Mouse (Mus musculus) midbrain, embryonic 14.5 days (tissue): ENCODE results near the gene Abcb7. TPM values are rescaled to one million over a fixed set of nuclear protein-coding genes. Genes with fewer than 3 reads are reported as not detected.

Experiments
- ATAC-seq: fragments of 200-750 bp; cut with Nextera tagmentation; 2 replicates; pipeline ENCODE4 v1.8.0; 2017; ENCODE audit warnings: moderate number of reproducible peaks, moderate library complexity; ENCODE audit not compliant: low FRiP score, low TSS enrichment
- DNase-seq: peaks from one replicate; pipeline ENCODE4 v3.0.0-alpha.2; 2015
- H3K27ac ChIP-seq: fragments of 300-500 bp; sonication (generic); replicated peaks from 2 replicates; pipeline ENCODE4 v1.5.1; 2014; ENCODE audit warnings: mild to moderate bottlenecking, low read depth, low read length, moderate library complexity
- H3K27me3 ChIP-seq: fragments of 300-500 bp; sonication (generic); 2 replicates; pipeline ENCODE4 v1.6.1; 2014; ENCODE audit warnings: low read length, control low read depth, mixed read lengths; ENCODE audit not compliant: control insufficient read depth, insufficient read depth
- H3K36me3 ChIP-seq: fragments of 300-500 bp; sonication (generic); 2 replicates; pipeline ENCODE4 v1.6.1; 2014; ENCODE audit warnings: low read length, control low read depth; ENCODE audit not compliant: control insufficient read depth, insufficient read depth
- H3K4me1 ChIP-seq: fragments of 300-500 bp; sonication (generic); 2 replicates; pipeline ENCODE4 v1.6.1; 2014; ENCODE audit warnings: mild to moderate bottlenecking, antibody characterized with exemption, low read length, control low read depth; ENCODE audit not compliant: control insufficient read depth, insufficient read depth
- H3K4me2 ChIP-seq: fragments of 300-500 bp; sonication (generic); 2 replicates; pipeline ENCODE4 v1.6.1; 2014; ENCODE audit warnings: mild to moderate bottlenecking, low read length, moderate library complexity
- H3K4me3 ChIP-seq: fragments of 300-500 bp; sonication (generic); replicated peaks from 2 replicates; pipeline ENCODE4 v1.5.1; 2014; ENCODE audit warnings: low read depth, low read length
- H3K9ac ChIP-seq: fragments of 300-500 bp; sonication (generic); replicated peaks from 2 replicates; pipeline ENCODE4 v1.6.1; 2014; ENCODE audit warnings: mild to moderate bottlenecking, low read length, moderate library complexity
- H3K9me3 ChIP-seq: fragments of 300-500 bp; sonication (generic); 2 replicates; pipeline ENCODE4 v1.6.1; 2016; ENCODE audit warnings: low read length, control low read depth, mixed read lengths; ENCODE audit not compliant: control insufficient read depth
- WGBS: fragments of 180-500 bp; shearing (Covaris S2); extraction: QIAGEN DNeasy Blood & Tissue Kit; methylation state at CpG from one replicate; pipeline ENCODE4 v1.1.7; 2014; 5-methylcytosine and 5-hydroxymethylcytosine counted together
- polyA plus RNA-seq: library from polyadenylated mRNA; unstranded; fragments of >200 nt; fragmentation: Nextera tagmentation; extraction: Ambion mirVana; gene quantifications from 2 replicates; pipeline ENCODE4 v1.2.1, GENCODE M21; 2014

The Abcb7 gene
- polyA plus RNA-seq: 9.3 and 13.6 TPM in 2 replicates

DNA sequence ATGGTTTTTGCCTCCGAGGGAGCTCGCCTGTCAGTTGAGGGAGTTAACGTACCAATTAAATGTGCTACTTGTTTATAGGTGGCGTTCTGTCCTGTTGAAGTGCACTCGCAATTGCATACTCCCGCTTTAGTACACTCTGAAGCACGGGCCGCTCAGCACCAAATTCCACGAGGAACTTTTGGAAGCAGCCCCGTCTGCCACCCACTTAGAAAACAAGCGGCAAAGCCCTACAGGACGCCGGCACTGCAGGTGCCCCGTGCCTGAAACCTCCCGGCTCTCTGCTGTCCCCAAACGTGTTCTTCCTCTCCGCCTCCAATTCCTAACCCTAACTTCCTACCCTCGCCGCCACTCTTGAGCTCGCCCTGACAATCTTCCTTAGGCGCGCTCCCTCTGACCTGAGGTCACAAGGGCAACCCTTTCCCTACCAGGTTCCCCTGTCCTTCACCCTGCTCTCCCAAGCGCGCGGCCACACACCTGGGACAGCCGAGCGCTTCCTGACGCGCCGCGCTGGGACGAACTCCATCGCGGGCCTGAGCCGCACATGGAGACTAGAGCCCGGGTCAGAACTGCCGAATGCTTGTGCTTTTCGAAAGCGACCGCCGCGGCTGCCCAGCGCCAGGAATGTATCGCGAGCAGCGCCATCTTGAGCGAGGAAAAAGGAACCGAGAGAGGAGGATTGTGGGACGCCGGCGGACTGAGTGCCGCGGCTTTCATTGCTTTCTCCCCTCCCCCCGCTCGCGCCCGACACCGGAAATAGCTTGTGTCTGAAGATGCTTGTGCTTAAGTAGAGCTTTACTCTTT lies at the start of gene Abcb7:
Abcb7 (minus strand) TSS at position 674 of the 801 bp plus-strand sequence.
- H3K4me2 ChIP-seq: peak within 1 kb of the TSS; percentile 45
- ATAC-seq (peak; percentile 95), DNase-seq (peak; percentile 93)
- no peaks in the 10 kb centered on the region for H3K4me1 ChIP-seq
- H3K4me3 ChIP-seq: peak within 1 kb of the TSS; percentile 60
- H3K9me3 ChIP-seq: no peaks in the 10 kb centered on the region
- H3K9ac ChIP-seq: peak within 1 kb of the TSS; percentile 72
- no peaks in the 10 kb centered on the region for H3K27me3 ChIP-seq
- 24% methylated on average over 58 of the region's 58 CpGs for WGBS
- peak within 1 kb of the TSS; percentile 90 for H3K27ac ChIP-seq
- no peaks in the 10 kb centered on the region for H3K36me3 ChIP-seq

- ATAC-seq: no peak
- Histone ChIP-seq H3K36me3 (no peaks in the 10 kb centered on the region), H3K27ac (no peak overlapping the region), H3K4me2 (no peak overlapping the region), H3K9me3 (no peaks in the 10 kb centered on the region), H3K4me1 (no peaks in the 10 kb centered on the region), H3K4me3 (no peak overlapping the region), H3K9ac (no peak overlapping the region), H3K27me3 (no peaks in the 10 kb centered on the region)
- no peak for DNase-seq
- WGBS: 38% methylated on average over 2 of the region's 2 CpGs
Measured at GRCm38 (mm10) chrX:104461755-104462154, 48.1 kb upstream of the Abcb7 start.

DNA sequence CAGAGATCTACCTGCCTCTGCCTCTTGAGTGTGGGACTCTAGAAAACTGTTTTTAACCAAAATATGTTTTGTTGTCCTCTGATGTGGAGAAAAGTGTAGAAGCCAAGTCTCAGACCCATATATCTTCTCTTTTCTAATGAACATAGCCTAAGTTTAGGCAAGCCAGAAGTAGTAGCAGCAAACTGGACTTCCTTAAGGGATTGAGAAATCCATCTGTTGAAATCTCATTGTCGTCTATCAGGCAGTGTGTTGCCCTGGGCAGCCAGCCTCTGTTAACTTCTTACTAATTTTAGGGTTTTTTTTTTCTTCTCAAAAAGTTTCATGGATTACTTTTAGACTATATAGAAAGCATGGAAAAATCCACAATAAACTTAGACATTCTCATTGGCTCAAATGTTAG lies 38.8 kb upstream of the Abcb7 start:
- H3K4me2 ChIP-seq: no peak overlapping the region
- H3K9me3 ChIP-seq: no peaks in the 10 kb centered on the region
- DNase-seq (no peak), ATAC-seq (no peak)
- H3K27me3 ChIP-seq: 0 out of 2 replicates have a peak, but pooled peaks cover 4% of the 10 kb centered on the region
- no peak overlapping the region for H3K9ac ChIP-seq
- no peaks in the 10 kb centered on the region for H3K36me3 ChIP-seq
- H3K4me3 ChIP-seq: no peak overlapping the region
- WGBS: 79% methylated on average over 1 of the region's 1 CpGs
- no peaks in the 10 kb centered on the region for H3K4me1 ChIP-seq
- no peak overlapping the region for H3K27ac ChIP-seq

DNA sequence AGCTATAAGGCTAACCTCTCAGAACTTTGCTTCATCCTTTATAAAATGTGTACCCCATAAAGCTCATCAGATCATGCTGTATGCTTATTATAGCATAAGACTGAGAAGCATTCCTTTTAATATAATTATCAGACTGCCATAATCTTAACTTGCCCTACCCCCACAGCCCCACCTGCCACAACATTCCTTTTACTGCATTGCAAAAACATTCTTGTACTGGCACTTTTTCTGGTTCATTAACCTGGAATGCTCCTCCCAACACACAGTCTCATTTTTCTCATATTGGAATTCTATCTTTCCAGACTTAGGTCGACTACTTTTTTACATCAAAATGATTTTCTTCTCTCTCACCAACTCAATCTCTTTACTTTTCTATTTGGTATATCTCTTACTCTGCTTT lies 19.8 kb upstream of the Abcb7 start:
- Histone ChIP-seq H3K4me1 (no peaks in the 10 kb centered on the region), H3K9ac (no peak overlapping the region), H3K9me3 (no peaks in the 10 kb centered on the region), H3K27me3 (no peaks in the 10 kb centered on the region), H3K27ac (no peak overlapping the region), H3K36me3 (no peaks in the 10 kb centered on the region), H3K4me2 (no peak overlapping the region), H3K4me3 (no peak overlapping the region)
- ATAC-seq (no peak), DNase-seq (no peak)
- WGBS: 49% methylated on average over 1 of the region's 1 CpGs

DNA sequence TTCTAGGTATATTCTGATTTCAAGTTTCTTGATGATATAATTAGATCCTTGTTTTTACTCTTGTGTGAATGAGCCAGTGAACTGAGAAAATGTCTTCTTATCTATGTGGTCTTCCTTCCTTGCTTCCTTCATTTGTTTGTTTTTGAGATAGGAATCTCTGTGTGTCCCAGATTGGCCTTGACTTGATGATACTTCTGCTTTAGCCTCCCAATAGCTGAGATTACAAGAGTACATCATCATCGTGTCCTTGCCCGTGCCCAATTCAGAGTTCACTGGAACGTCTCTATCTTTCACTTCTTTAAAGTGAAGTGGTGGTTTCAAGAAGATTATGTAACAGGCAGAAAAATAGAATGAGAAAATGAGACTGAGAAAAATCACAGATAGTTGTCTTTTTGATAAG lies 14.5 kb upstream of the Abcb7 start:
- H3K27me3 ChIP-seq: no peaks in the 10 kb centered on the region
- no peaks in the 10 kb centered on the region for H3K9me3 ChIP-seq
- no peak overlapping the region for H3K4me2 ChIP-seq
- no peak overlapping the region for H3K4me3 ChIP-seq
- H3K9ac ChIP-seq: no peak overlapping the region
- no peaks in the 10 kb centered on the region for H3K36me3 ChIP-seq
- DNase-seq (no peak), ATAC-seq (no peak)
- no peak overlapping the region for H3K27ac ChIP-seq
- no peaks in the 10 kb centered on the region for H3K4me1 ChIP-seq
- 84% methylated on average over 3 of the region's 3 CpGs for WGBS

- Histone ChIP-seq H3K9ac (no peak overlapping the region; the same call in 1 of the 2 replicates), H3K4me1 (no peaks in the 10 kb centered on the region), H3K36me3 (no peaks in the 10 kb centered on the region), H3K9me3 (no peaks in the 10 kb centered on the region), H3K4me2 (peak overlapping the region; percentile 44), H3K4me3 (peak overlapping the region; percentile 60), H3K27ac (peak overlapping the region; percentile 90), H3K27me3 (no peaks in the 10 kb centered on the region)
- 48% methylated on average over 7 of the region's 7 CpGs for WGBS
- ATAC-seq (peak; percentile 31; the same call in 1 of the 2 replicates), DNase-seq (no peak)
Measured at GRCm38 (mm10) chrX:104413995-104414394, 339 bp upstream of the Abcb7 start.

DNA sequence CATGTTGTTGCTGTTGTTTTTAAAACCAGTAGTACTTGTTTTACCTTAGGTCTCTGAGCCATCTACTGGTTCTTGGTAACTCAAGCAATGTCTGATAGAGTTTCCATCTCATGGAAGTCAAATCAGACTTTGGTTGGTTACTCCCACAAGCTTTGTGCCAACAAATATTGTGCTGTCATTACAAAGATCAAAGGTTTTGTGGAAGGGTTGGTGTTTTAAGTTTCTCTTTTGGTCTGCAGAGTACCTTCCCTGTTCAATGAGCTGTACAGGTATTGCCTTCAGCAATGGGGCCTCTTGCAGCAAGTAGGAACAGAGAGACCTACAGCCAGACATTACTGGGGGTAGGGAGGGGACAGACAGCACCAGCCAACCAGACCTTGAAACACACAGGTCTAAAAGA lies 5.5 kb downstream of the Abcb7 start:
- Histone ChIP-seq H3K27me3 (peaks cover 5% of the 10 kb centered on the region; the same call in 1 of the 2 replicates), H3K4me2 (no peak overlapping the region), H3K4me1 (no peaks in the 10 kb centered on the region), H3K36me3 (no peaks in the 10 kb centered on the region), H3K4me3 (no peak overlapping the region), H3K9ac (no peak overlapping the region), H3K27ac (no peak overlapping the region), H3K9me3 (no peaks in the 10 kb centered on the region)
- DNase-seq: no peak
- no peak for ATAC-seq

DNA sequence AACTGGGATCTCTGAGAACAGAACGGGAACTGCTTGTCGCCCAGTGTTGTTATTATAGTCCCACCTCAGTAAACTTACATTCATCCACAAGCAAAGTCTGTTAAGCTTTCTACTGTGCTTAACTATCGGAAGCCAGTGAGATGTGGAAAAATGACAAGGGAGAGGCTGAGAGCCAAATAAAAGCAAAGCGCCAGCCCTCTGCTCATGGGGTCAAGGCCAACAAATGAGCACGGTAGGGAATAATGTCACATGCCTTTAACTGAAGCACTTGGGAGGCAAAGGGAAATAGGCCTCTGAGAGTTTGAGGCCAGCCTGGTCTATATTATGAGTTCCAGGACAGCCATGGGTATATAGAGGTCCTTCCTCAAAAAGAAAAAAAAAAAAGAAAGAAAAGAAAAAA lies 11.2 kb downstream of the Abcb7 start:
- H3K4me3 ChIP-seq: no peak overlapping the region
- no peaks in the 10 kb centered on the region for H3K4me1 ChIP-seq
- ATAC-seq (no peak), DNase-seq (no peak)
- WGBS: 76% methylated on average over 5 of the region's 5 CpGs
- H3K9me3 ChIP-seq: no peaks in the 10 kb centered on the region
- no peak overlapping the region for H3K9ac ChIP-seq
- H3K36me3 ChIP-seq: no peaks in the 10 kb centered on the region
- H3K4me2 ChIP-seq: no peak overlapping the region
- H3K27ac ChIP-seq: no peak overlapping the region
- H3K27me3 ChIP-seq: peaks cover 5% of the 10 kb centered on the region; the same call in 1 of the 2 replicates

GRCm38 (mm10) chrX:104401134-104401533 lies 12.5 kb downstream of the Abcb7 start:
- Histone ChIP-seq H3K9ac (no peak overlapping the region), H3K27me3 (no peaks in the 10 kb centered on the region), H3K9me3 (no peaks in the 10 kb centered on the region), H3K4me2 (no peak overlapping the region), H3K4me1 (no peaks in the 10 kb centered on the region), H3K4me3 (no peak overlapping the region), H3K27ac (no peak overlapping the region), H3K36me3 (no peaks in the 10 kb centered on the region)
- ATAC-seq: no peak
- DNase-seq: no peak
- WGBS: 97% methylated on average over 1 of the region's 1 CpGs
